Mouse (Mus musculus) olfactory bulb, adult 2 months (tissue): ENCODE measurements around the gene Dlg2.

ENCODE experiments used
- CTCF ChIP-seq: fragments of 200-500 bp; IDR thresholded peaks from 2 replicates; pipeline ENCODE4 v1.5.1; 2012; ENCODE audit warnings: low read depth, mild to moderate bottlenecking, low read length, moderate library complexity; ENCODE audit not compliant: insufficient read depth
- POLR2A ChIP-seq: fragments of 200-500 bp; IDR thresholded peaks from 2 replicates; pipeline ENCODE4 v1.6.1; 2012; ENCODE audit warnings: mild to moderate bottlenecking, low read depth, low read length, moderate library complexity; ENCODE audit not compliant: insufficient read depth

DNA sequence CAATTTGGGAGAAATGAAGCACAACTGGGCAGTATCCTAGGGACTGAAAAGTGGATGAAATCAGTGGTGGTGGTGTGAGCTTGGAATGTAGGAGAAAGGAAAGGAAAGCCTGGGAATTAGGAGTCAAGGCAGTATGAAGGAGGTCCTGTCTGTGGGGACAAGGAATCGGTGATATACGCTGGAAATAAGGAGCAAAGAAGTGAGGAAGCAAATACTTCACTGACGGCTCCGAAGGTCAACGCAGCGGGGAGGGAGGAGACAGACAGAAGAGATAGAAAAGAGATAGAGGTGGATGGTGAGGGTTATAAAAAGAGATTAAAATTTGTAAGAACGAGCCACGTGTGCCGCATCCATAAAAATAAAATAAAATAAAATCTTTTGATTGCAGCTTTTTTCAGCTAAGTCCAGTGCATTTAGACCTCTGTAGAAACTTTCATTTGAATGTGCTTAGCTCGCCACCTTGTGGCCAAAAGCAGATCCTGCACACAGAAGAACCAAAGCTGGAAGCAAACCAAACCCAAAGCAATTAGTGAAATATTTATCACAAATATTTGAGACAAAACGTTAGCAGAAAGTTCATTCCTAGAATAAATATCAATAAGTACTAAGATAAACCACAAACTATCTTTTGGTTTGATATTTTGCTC, 955.2 kb downstream of the Dlg2 start:
- TF ChIP-seq CTCF (no peak), POLR2A (no peak)
